Mouse (Mus musculus) cerebellum, postnatal 36 days (tissue): Measurements from ENCODE around the gene Ntf5.
"Not testable (repeated sequence)": the region's sequence is repeated elsewhere in the genome, so short reads cannot be mapped to it uniquely, and the experiment has no call there.

ENCODE experiments used
- DNase-seq, 2 experiments: peaks; one replicate each; pipeline ENCODE4 v3.0.0; 2021 to 2022; ENCODE audit warnings: mixed read lengths in 2 of 2

Gene Ntf5

DNA sequence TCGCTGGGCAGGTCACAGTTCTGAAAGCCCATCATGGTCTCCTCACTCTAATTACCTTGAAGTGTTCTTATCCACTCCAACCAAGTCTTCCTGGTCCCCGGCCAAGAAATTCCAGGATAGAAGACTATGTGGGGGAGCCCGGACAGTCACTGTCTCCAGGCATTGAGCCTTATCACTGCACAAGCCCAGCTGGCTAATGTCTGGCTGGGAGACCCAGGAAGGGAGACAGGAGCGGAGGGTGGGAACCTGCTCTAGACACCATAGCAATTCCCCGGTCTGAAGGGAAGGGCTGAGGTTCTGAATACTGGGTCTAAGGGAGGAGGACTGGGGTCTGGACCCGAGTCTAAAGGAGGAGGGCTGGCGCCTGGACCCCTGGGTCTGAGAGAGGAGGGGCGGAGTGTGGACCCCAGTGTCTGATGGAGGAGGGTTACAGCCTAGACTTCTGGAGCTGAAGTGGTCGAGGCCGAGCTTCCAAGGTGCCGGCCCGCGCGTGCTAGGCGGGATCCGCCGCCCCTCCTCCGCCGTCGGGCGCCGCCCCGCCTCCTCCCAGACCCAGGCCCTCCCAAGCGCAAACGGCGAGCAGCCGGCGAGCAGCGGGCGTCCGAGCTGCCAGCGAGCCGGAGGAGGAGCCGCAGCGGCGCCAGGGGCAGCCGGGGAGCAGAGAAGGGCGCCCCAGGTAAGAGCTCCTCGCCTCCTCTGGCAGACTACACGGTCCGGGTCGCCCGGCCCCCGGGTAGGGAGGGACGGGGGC lies at the start of gene Ntf5:
Gene Ntf5 (plus strand): TSS at position 583 of the 751 bp plus-strand sequence.
- DNase-seq, result no peak

DNA sequence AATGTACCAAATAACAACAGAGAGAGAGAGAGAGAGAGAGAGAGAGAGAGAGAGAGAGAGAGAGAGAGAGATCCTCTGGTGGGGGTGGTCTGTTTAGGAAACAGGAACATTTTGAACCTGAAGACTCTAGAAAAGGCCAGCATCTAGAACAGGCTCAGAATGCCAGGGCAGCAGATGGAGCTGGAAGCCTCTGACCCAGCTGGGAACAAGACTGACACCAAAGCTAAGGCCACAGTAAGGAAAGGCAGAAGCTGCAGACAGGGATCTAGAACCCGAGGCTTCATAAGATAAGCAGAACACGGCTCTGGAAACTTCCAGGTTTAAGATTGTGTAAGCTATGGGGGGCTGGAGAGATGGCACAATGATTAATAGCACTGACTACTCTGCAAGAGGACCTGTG lies 49.5 kb upstream of the Ntf5 start:
- peak in 1 of 2 experiments; percentile 36 for DNase-seq

DNA sequence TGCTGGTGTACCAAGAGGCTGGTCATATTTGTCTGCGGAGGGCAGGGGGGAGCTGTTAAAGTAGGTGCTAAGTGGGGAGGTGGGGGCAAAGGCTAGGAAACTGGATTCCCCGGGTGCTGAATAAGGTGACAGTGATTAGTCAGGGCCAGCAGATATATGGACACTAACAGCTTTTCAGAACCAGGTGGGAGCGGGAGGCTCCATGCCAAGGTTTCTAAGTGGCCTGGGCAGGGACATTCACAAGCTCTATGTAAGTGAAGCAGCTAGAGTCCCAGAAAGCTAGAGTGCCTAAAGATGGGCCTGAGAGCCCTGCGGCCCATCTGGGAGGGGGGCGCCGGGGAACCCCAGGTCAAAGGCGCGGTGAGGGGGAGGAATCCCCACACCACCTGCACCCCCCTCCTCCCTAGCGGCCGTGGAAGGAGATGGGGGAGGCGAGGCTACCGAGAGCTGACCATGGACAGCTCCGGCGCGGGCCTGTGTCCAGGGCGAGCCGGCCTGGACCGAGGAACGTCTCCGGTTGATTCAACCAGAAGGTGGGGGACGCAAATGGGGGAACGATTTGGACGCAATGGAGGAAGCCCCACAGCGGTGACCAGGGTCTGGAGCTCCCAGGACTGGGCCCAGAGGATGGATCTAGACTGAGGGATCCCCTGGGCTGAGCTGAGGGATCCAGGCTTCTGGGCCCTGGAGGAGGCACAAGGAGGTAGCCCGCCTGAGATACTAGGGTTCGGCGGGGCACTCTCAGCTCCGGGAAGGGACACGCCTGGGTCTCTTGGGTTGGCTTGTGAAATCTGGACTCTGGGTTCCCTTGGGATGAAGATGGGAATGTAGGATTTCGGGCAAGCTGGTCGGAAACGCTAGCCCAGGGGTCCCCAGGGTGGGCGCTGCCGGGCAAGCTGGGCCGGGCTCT lies 47.5 kb upstream of the Ntf5 start:
- DNase-seq, result peak; percentile 65 to 66

DNA sequence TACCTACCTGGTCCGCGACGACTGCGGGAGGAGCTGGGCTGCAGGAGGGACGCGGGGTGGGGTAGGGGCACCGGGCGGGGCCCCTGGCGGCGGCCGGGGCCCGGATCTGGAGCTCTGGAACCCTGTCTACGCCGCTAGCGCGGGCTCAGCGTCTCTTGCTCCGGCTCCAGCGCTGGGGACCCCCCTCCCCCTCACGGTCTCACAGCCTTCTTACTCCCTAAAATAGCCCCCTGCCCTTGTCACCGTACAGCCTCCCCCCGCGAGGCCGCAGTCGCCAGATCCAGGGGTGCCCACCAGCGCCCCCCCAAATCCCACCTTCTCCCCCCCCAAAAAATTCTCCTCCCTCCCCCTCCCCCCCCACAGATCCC lies 46.9 kb upstream of the Ntf5 start, which contains the start of gene Ppfia3:
Gene Ppfia3 (minus strand): TSS at position 368 of the 368 bp plus-strand sequence.
- DNase-seq, result no peak

DNA sequence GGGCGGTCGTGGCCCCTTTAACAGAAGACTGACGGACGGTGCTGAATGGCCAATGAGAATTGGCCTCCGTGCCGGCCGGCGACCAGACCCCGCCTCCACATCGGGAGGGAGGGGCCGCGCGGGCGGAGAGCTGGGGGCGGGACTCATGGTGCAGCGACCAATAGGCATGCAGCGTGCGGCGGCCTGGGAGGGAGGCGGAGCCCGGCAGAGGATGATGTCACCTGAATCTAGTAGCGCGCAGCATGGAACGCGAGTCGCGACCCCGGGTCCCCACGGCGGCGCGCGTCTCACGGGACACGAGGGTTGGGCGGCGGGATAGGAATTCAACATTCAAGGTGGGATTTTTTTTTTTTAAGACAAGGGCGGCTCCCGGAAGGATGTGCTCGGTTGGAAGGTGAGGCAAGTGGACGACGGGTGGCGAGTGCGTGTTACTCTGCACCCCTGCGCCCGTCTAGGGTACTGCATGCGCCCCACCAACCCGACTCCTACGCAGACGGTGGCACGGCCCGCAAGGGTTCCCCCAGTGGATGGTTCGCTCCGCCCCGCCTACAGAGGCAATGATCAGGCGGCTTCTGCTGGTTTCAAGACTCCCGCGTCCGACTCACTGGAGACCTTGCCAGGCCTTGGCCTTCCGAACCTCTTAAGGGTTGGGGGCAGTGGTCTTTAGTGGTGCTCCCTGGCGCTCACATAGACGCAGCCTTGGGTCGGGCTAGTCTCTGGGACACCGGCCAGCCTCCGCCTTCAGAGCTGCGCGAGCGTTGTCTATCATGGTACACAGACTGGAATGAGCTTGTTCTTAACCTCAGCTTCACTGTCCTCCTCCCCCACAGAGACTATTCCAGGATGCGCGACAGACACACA lies 46.2 kb upstream of the Ntf5 start:
- peak; percentile 97 to 99 for DNase-seq

DNA sequence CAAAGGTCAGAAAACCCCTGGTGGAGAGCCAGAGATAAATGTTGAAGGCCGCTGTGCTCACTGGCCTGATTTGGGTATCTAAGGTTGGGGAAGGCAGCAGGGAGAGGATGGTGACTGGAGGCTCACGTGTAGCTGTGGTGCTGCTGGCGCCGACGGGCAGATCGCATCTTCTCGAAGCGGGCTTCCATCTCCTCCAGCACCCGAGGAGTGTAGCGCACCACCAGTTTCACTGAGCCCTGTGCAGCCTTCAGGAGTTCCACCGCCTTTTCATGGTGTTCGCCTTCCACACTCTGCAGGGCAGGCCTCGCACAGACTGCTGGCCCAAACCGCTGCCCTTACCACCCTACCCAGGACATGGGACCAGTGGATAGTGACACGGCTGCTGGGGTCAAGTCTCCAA lies 45.3 kb upstream of the Ntf5 start:
- peak in 1 of 2 experiments; percentile 26 for DNase-seq

DNA sequence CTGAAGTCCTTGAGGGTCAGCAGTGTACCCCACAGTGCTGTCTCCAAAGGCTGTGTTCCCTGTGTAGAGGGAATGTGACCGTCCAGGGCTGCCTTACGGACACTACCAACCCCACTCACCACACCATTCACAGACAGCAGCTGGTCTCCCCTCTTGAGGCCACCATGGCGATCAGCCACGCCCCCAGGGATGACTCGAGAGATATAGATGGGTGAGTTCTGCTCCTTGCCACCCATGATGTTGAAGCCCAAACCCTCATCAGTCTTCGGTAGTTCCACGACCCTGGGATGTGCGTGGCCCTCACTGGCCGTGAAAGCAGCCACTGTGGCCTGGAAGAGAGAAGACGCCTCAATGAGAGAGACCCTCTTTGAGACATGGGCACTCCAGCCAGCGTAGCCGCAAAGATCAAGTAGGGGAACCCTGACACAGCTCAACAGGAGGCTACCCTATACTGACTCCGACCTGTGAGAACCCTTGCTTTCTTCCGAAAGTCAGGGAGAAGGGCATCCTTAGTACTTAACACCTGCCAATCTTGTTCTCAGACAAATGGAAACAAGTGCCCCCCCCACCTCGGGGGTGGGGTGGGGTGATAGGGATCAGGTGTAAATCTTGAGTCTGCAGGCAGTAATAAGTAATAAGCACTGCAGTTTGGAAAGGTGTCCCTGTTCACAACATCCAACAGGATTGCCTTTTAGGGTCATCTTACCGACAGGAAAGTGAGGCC lies 44.3 kb upstream of the Ntf5 start:
- no peak for DNase-seq

DNA sequence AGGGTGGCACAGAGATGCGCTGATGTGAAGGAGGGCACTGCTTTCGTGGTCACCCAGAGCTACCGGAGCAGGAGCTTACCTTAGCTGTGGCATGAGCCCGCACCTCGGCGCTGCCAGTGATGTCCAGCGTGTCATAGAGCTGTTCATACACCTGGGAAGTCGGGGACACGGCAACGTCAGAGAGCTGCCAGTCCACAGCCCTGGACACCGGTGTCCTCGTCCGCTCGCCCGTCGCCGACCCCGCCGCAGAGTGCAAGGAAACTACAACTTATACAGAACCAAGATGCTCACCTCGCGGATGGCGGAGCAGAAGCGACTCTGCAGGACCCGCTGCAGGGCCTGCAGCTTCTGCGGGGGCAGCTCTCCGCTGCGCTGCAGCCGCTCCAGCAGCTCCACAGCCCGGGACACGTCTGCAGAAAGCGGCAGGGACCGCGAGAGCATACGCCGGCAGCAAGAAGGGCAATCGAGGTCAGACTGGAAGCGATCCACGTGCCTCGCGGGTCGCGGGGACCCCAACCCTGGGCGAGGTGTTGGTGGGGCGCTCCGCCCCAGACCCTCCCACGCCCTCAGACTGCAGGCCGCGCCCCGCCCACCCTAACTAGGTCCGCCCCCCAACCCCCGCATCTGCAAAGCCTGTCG lies 43.5 kb upstream of the Ntf5 start:
- DNase-seq, result peak in 1 of 2 experiments; percentile 40

DNA sequence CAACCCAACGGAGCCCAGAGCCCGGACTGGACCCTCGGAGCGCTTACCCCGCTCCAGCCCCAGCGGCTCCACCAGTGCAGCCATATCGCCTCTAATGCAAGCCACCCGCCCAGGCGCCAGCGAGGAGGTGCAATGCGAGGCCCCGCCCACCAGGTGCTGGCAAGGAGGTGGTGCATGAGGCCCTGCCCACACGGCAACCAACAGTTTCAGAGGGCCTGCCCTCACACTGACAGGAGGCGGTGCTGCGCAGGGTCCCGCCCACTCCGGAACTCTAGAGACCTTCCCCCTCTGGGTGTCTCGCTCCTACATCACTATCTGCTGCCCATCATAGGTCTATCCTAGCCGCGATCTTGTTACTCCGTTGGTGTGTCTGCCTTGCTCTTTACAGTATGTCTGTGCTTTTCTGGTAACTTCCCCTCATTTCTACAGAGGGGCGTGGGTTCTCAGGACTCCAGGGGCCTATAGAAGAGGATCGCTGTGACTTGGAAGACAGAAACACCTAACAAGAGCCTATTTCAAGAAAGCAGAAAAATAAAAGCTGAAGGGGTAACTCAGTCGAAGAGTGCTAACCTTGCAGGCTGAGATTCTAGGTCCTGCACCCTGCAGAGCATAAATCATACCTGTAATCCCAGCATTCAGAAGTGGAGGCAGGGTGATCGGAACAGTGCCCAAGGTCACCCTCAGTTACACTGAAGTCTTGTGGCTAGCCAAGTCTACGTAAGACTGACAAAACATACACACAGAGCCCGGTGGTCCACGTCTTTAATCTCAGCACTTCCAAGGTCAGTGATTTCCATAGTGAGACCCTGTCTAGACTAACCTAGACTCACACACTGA lies 42.8 kb upstream of the Ntf5 start, which contains the start of gene Lin7b:
Gene Lin7b (minus strand): TSS at position 109 of the 837 bp plus-strand sequence.
- peak; percentile 83 to 88 for DNase-seq

DNA sequence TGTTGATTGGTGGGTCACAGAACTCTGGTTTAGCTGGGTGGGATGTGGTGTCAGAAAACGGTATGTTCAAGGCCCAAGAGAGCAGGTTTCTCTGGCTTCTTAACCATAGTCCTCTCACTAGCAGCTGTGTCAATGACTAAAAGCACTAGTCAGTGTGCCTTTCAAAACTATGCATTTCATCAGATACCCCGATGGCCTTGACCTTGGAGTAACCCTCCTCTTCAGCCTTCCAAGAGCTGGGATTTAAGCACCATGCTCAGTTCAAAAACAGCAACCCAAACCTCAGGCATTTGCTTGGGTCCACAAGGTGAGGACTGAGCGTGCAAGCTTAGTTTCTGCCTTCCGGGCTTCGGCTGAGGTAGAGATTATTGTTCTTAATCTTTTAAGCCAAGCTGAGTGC lies 41.1 kb upstream of the Ntf5 start:
- DNase-seq, result no peak

DNA sequence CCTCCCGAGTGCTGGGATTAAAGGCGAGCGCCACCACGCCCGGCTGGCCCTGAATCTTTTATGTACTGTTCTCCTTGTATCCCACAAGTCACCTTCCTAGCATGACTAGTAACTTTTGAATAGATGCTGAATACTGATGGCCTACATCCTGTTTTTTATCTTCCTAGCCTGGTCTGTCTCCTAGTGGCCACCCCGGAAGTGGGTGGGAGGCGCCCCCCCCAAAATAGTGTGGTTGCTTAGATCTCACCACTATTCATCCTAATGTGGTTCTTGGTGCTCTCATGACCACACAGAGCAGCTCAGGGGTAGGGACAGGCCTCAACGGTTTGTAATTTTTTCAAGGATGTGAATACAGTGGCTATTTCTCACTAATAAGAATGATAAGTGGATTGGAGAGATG lies 38.9 kb upstream of the Ntf5 start:
- no peak for DNase-seq

DNA sequence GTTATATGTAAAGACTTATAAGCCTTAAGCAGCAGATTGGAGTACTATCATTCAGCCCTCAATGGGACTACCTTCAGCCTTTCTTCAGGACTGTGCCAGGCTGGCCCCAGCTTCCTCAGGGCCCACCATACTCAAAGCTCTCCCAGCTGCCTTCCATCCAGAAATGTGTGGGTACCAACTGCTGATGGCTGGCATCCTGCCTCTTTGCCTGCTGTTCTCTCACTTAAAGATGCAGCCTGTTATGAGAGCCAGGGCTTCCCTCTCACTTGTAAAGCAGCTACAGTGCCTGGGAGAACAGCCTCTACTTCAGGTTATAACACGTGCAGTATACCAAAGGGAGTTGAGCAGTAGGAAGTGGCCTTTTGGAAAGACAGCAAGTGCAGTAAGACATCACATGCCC lies 37.4 kb upstream of the Ntf5 start:
- DNase-seq, result no peak

DNA sequence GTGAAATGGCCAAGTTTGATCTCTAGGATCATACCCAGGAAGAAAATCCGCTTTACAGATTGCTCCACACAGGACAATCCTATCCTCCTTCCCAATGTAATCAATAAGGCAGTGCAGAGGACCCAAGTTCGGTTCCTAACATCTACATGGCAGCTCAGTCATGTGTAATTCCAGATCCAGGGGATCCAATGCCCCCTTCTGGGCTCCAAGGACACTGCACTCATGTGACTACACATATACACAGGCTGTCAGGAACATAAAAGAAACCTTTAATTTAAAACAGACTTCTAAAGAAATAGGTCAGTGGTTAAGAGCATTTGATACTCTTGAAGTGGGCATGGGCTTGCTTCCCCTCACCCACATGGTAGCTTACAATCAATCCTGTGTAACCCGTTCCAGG lies 27.4 kb upstream of the Ntf5 start:
- DNase-seq, result no peak

DNA sequence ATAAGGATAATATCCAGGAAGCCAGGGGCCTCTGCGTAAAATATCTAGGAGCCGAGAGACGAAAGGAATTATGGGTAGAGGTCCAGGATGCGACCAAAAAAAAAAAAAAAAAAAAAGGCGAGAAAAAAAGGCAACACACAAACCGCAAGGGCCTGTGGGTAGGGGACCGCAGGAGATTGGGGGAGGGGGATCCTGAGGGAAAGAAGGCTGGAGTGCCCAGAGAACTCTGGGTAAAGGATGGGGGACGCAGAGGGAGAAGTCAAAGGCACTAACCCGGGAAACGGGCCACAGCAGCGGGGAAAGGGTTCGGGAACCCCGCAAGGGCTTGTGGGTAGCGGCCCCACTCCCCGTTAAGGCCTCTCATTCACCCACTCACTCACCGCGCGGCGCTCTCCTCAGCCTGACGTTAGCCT lies 18.4 kb upstream of the Ntf5 start:
- DNase-seq, result no peak

DNA sequence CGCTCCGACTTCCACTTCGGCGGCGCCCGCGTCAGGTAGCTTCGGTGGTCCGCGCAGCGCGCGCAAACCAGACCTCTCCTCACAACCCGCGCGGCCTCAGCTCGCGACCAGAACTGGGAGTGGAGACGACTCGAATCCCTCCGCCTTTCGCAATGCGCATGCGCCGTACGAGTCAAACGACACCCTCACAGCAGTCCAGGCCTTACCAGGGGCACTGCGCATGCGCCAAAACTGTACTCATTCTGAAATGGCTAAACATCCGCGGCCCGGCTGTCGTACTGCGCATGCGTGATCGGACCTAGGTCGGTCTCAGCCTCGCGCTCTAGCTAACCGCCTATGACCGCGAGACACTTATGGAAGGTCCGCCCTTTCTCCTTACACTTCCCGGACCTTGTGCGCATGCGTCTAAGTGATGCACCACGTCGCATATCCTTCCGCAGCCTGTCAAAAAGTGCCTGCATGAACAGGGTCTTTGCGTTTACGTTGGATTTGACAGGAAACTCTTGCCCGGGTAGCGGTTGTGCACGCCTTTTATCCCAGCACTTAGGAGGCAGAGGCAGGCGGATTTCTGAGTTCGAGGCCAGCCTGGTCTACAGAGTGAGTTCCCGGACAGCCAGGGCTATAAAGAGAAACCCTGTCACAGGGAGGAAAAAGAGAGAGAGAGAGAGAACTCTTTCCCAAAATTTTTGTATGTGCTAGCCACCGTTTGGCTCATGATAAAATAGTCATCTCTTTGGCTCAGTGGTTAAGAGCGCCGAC lies 17.7 kb upstream of the Ntf5 start, which contains the start of gene Snrnp70:
Gene Snrnp70 (minus strand): TSS at position 165 of the 759 bp plus-strand sequence.
- DNase-seq, result peak; percentile 100

DNA sequence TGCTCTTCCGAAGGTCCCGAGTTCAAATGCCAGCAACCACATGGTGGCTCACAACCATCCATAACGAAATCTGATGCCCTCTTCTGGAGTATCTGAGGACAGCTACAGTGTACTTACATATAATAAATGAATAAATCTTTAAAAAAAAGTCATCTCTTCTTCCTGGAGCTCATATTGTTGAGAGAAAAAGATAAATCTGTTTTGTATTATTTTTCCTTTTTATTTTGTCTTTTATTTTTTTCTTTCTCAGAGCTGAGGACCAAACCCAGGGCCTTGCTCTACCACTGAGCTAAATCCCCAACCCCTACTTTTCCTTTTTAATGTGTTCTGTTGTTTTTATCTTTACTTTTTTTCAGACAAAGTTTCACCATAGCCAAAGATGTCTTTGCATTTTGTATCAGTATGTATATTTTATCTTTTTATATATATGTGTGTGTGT lies 17.1 kb upstream of the Ntf5 start:
- DNase-seq, result not testable (repeated sequence)

DNA sequence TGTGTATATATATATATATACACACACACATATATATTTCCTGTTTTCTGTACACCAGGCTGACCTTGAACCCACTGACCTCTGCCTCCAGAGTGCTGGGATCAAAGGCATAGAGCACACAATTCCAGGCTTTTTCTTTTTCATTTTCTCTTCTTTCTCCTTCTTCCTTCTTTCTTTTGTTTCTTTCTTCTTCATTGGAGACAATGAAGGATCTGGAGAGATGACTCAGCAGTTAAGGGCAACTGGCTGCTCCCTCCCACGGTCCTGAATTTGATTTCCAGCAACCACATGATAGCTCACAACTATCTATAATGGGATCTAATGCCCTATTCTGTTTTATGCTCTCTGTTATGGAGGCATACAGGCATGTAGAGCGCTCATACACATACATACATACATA lies 16.7 kb upstream of the Ntf5 start:
- no peak for DNase-seq

DNA sequence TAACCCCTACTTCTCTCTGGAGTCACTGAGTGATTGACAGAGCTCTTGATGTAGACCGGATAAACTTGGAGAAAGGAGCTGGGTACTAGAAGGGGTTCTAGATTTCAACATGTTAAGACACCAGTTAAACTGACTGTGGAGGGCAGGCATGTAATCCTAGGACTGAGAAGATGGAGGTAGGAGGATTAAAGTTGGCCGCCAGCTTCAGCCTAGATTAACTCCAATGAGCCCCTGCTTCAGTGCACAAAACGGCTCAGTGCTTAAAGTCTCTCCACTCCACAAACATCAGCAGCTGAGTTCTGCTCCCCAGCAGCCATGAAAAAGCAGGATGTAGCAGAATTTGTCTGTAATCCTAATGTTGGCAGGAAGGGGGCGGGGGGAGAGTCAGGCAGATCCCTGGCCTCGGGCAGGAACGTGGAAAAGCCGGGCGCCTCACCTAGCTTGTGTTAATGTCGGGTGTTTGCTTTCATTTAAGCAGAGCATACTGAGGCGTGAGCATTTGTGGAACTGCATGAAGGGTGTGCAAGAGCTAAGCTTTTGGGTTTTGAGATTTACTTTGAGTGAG lies 11.9 kb upstream of the Ntf5 start:
- no peak for DNase-seq

DNA sequence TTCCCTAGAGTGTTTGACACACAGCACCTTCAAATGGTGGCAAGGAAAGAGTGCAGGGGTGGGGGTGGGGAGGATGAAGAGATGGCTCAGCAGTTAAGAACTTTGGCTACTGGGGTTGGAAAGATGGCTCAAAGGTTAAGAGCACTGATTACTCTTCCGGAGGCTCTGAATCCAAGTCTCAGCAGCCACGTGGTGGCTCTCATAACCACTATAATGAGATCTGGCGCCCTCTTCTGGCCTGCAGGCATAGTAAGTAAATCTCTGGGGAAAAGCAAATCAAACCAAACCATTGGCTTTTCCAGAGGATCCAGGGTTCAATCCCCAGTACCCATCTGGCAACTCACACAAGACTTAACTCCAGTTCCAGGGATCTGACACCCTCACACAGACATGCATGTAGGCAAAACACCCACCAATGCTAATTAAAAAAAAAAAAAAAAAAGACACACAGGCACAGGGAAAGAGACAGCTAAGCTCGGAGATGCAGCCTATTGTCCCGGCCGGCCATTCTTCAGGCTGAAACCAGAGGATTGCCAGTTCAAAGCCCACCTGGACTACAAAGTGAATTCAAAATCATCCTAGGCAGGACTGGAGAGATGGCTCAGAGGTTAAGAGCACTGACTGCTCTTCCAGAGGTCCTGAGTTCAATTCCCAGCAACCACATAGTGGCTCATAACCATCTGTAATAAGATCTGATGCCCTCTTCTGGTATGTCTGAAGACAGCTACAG lies 9.8 kb upstream of the Ntf5 start:
- DNase-seq, result peak; percentile 54
